Mouse (Mus musculus) stomach, postnatal 0 days (tissue): Measurements from ENCODE around the gene Nkx6-1.

Experiments
- CTCF ChIP-seq: IDR thresholded peaks from 2 replicates; pipeline ENCODE4 v1.5.1; 2016; ENCODE audit warnings: antibody characterized with exemption, low read depth, mild to moderate bottlenecking, moderate library complexity
- EP300 ChIP-seq: optimal IDR thresholded peaks from 2 replicates; pipeline ENCODE3; 2016; ENCODE audit warnings: antibody characterized with exemption

- TF ChIP-seq CTCF (no peak), EP300 (no peak)
These were observed 3.7 kb upstream of the Nkx6-1 start for GRCm38 (mm10) chr5:101668475-101668874.
